Mouse (Mus musculus): Measurements from ENCODE around the gene Olfr1377. TPM values are rescaled to one million over a fixed set of nuclear protein-coding genes. Genes with fewer than 3 reads are reported as not detected.
"Not testable (repeated sequence)": the region's sequence is repeated elsewhere in the genome, so short reads cannot be mapped to it uniquely, and the experiment has no call there.

Gene Olfr1377
- polyA plus RNA-seq, 1 experiment: not detected

GRCm38 (mm10) chr11:50977216-50977615 lies 4.6 kb upstream of the Olfr1377 start:
- H3K27me3 ChIP-seq (replicated peaks): no peaks in the 10 kb centered on the region
- no peak for TF ChIP-seq GATA1 (IDR thresholded peaks at IDR 0.05; ENCODE audit: borderline replicate concordance, low read length)
- TF ChIP-seq FLI1 (IDR thresholded peaks at IDR 0.05; ENCODE audit: low read length): no peak
- no peaks in the 10 kb centered on the region for H3K4me1 ChIP-seq
- H3K36me3 ChIP-seq (replicated peaks; ENCODE audit: low read length): no peaks in the 10 kb centered on the region
- no peak overlapping the region for H3K4me3 ChIP-seq (replicated peaks)
- peaks cover 38% of the 10 kb centered on the region for H3K9me3 ChIP-seq

GRCm38 (mm10) chr11:51003296-51003695 lies 21.5 kb downstream of the Olfr1377 start, which contains the start of gene Olfr51:
TSS of gene Olfr51 (plus strand) at chr11:51003596.
- Histone ChIP-seq H3K36me3 (replicated peaks; ENCODE audit: low read length) (no peaks in the 10 kb centered on the region), H3K9me3 (peaks cover 6% of the 10 kb centered on the region; the same call in 1 of the 2 replicates), H3K4me3 (replicated peaks) (no peak within 1 kb of the TSS), H3K27me3 (replicated peaks) (no peaks in the 10 kb centered on the region), H3K4me1 (no peaks in the 10 kb centered on the region)
- TF ChIP-seq GATA1 (IDR thresholded peaks at IDR 0.05; ENCODE audit: borderline replicate concordance, low read length) (no peak), FLI1 (IDR thresholded peaks at IDR 0.05; ENCODE audit: low read length) (no peak)

GRCm38 (mm10) chr11:51011821-51012220 lies 30.1 kb downstream of the Olfr1377 start:
- Histone ChIP-seq H3K27me3 (replicated peaks) (no peaks in the 10 kb centered on the region), H3K4me1 (no peaks in the 10 kb centered on the region), H3K36me3 (replicated peaks; ENCODE audit: low read length) (no peaks in the 10 kb centered on the region), H3K4me3 (replicated peaks) (no peak overlapping the region), H3K9me3 (peaks cover 9% of the 10 kb centered on the region; the same call in 1 of the 2 replicates)
- no peak for TF ChIP-seq GATA1 (IDR thresholded peaks at IDR 0.05; ENCODE audit: borderline replicate concordance, low read length)
- no peak for TF ChIP-seq FLI1 (IDR thresholded peaks at IDR 0.05; ENCODE audit: low read length)

- no peaks in the 10 kb centered on the region for H3K27me3 ChIP-seq (replicated peaks)
- peaks cover 9% of the 10 kb centered on the region; the same call in 1 of the 2 replicates for H3K9me3 ChIP-seq
- no peaks in the 10 kb centered on the region for H3K36me3 ChIP-seq (replicated peaks; ENCODE audit: low read length)
- no peaks in the 10 kb centered on the region for H3K4me1 ChIP-seq
- peak within 1 kb of the TSS; percentile 59 for H3K4me3 ChIP-seq (replicated peaks)
- no peak for TF ChIP-seq FLI1 (IDR thresholded peaks at IDR 0.05; ENCODE audit: low read length)
- no peak for TF ChIP-seq GATA1 (IDR thresholded peaks at IDR 0.05; ENCODE audit: borderline replicate concordance, low read length)
Observed at GRCm38 (mm10) chr11:51013936-51014335, 32.2 kb downstream of the Olfr1377 start, which contains the start of gene Olfr54. TSS of gene Olfr54 (plus strand) at chr11:51014236.

GRCm38 (mm10) chr11:51016341-51016740 lies 34.6 kb downstream of the Olfr1377 start:
- H3K9me3 ChIP-seq: peaks cover 2% of the 10 kb centered on the region; the same call in 1 of the 2 replicates
- H3K27me3 ChIP-seq (replicated peaks): no peaks in the 10 kb centered on the region
- no peaks in the 10 kb centered on the region for H3K36me3 ChIP-seq (replicated peaks; ENCODE audit: low read length)
- H3K4me3 ChIP-seq (replicated peaks): no peak overlapping the region
- TF ChIP-seq FLI1 (IDR thresholded peaks at IDR 0.05; ENCODE audit: low read length): no peak
- TF ChIP-seq GATA1 (IDR thresholded peaks at IDR 0.05; ENCODE audit: borderline replicate concordance, low read length): no peak
- no peaks in the 10 kb centered on the region for H3K4me1 ChIP-seq

- not testable (repeated sequence) for H3K9me3 ChIP-seq; H3K4me1 ChIP-seq; H3K4me3 ChIP-seq (replicated peaks); H3K27me3 ChIP-seq (replicated peaks); H3K36me3 ChIP-seq (replicated peaks; ENCODE audit: low read length)
Observed at GRCm38 (mm10) chr11:51026811-51027210, 45.0 kb downstream of the Olfr1377 start.

GRCm38 (mm10) chr11:51029381-51029780 lies 47.6 kb downstream of the Olfr1377 start:
- H3K9me3 ChIP-seq; H3K4me3 ChIP-seq (replicated peaks); H3K27me3 ChIP-seq (replicated peaks); H3K36me3 ChIP-seq (replicated peaks; ENCODE audit: low read length); H3K4me1 ChIP-seq: not testable (repeated sequence)

GRCm38 (mm10) chr11:51030225-51030624 lies 48.5 kb downstream of the Olfr1377 start:
- Histone ChIP-seq H3K4me3 (replicated peaks) (no peak overlapping the region), H3K27me3 (replicated peaks) (no peaks in the 10 kb centered on the region), H3K36me3 (replicated peaks; ENCODE audit: low read length) (no peaks in the 10 kb centered on the region), H3K9me3 (peaks cover 9% of the 10 kb centered on the region; the same call in 1 of the 2 replicates), H3K4me1 (no peaks in the 10 kb centered on the region)
- TF ChIP-seq GATA1 (IDR thresholded peaks at IDR 0.05; ENCODE audit: borderline replicate concordance, low read length) (no peak), FLI1 (IDR thresholded peaks at IDR 0.05; ENCODE audit: low read length) (no peak)

GRCm38 (mm10) chr11:51032851-51033250 lies 51.1 kb downstream of the Olfr1377 start:
- H3K27me3 ChIP-seq (replicated peaks): no peaks in the 10 kb centered on the region
- peaks cover 12% of the 10 kb centered on the region for H3K9me3 ChIP-seq
- H3K4me1 ChIP-seq: no peaks in the 10 kb centered on the region
- H3K36me3 ChIP-seq (replicated peaks; ENCODE audit: low read length): no peaks in the 10 kb centered on the region
- no peak overlapping the region for H3K4me3 ChIP-seq (replicated peaks)
- TF ChIP-seq FLI1 (IDR thresholded peaks at IDR 0.05; ENCODE audit: low read length) (no peak), GATA1 (IDR thresholded peaks at IDR 0.05; ENCODE audit: borderline replicate concordance, low read length) (no peak)

GRCm38 (mm10) chr11:51034141-51034540 lies 52.4 kb downstream of the Olfr1377 start:
- H3K4me3 ChIP-seq (replicated peaks); H3K4me1 ChIP-seq; H3K27me3 ChIP-seq (replicated peaks); H3K36me3 ChIP-seq (replicated peaks; ENCODE audit: low read length): not testable (repeated sequence)
- H3K9me3 ChIP-seq: peaks cover 15% of the 10 kb centered on the region

GRCm38 (mm10) chr11:51035951-51036350 lies 54.2 kb downstream of the Olfr1377 start:
- no peaks in the 10 kb centered on the region for H3K36me3 ChIP-seq (replicated peaks; ENCODE audit: low read length)
- H3K9me3 ChIP-seq: peaks cover 15% of the 10 kb centered on the region
- TF ChIP-seq GATA1 (IDR thresholded peaks at IDR 0.05; ENCODE audit: borderline replicate concordance, low read length): no peak
- no peaks in the 10 kb centered on the region for H3K4me1 ChIP-seq
- no peaks in the 10 kb centered on the region for H3K27me3 ChIP-seq (replicated peaks)
- no peak overlapping the region for H3K4me3 ChIP-seq (replicated peaks)

Other genes starting within 250 kb of the Olfr1377 start
- not detected in 2 replicates for gene Zfp354c, start 154.2 kb upstream of the Olfr1377 start, polyA plus RNA-seq (2012; ENCODE audit: insufficient read depth, low replicate concordance)
- not detected in 2 replicates for gene Zfp879, start 140.4 kb upstream of the Olfr1377 start, polyA plus RNA-seq (2012; ENCODE audit: insufficient read depth, low replicate concordance)
- 0.08 and 0.63 TPM in 2 replicates for gene Grm6, start 131.3 kb upstream of the Olfr1377 start, polyA plus RNA-seq (2012; ENCODE audit: insufficient read depth, low replicate concordance)
- gene Zfp454, start 94.3 kb upstream of the Olfr1377 start, polyA plus RNA-seq (2012; ENCODE audit: insufficient read depth, low replicate concordance): not detected in 2 replicates
- not detected in 2 replicates for gene Zfp2, start 65.8 kb upstream of the Olfr1377 start, polyA plus RNA-seq (2012; ENCODE audit: insufficient read depth, low replicate concordance)
- gene Zfp354b, start 50.3 kb upstream of the Olfr1377 start, polyA plus RNA-seq (2012; ENCODE audit: insufficient read depth, low replicate concordance): not detected in 2 replicates
- not detected in 2 replicates for gene 4933414I15Rik, start 38.2 kb upstream of the Olfr1377 start, polyA plus RNA-seq (2012; ENCODE audit: insufficient read depth, low replicate concordance)
- gene Prop1, start 28.2 kb upstream of the Olfr1377 start, polyA plus RNA-seq (2012; ENCODE audit: insufficient read depth, low replicate concordance): not detected in 2 replicates
- not detected in 2 replicates for gene Olfr1378, start 15.4 kb upstream of the Olfr1377 start, polyA plus RNA-seq (2012; ENCODE audit: insufficient read depth, low replicate concordance)
- gene Olfr51, start 21.6 kb downstream of the Olfr1377 start, polyA plus RNA-seq (2012; ENCODE audit: insufficient read depth, low replicate concordance): not detected in 2 replicates
- gene Olfr54, start 32.3 kb downstream of the Olfr1377 start, polyA plus RNA-seq (2012; ENCODE audit: insufficient read depth, low replicate concordance): not detected in 2 replicates
- not detected in 2 replicates for gene Olfr1375, start 66.1 kb downstream of the Olfr1377 start, polyA plus RNA-seq (2012; ENCODE audit: insufficient read depth, low replicate concordance)
- gene Zfp354a, start 77.3 kb downstream of the Olfr1377 start, polyA plus RNA-seq (2012; ENCODE audit: insufficient read depth, low replicate concordance): not detected in 2 replicates
- not detected in 2 replicates for gene Gm12569, start 238.5 kb downstream of the Olfr1377 start, polyA plus RNA-seq (2012; ENCODE audit: insufficient read depth, low replicate concordance)